Mouse (Mus musculus) liver, embryonic 14.5 days (tissue): ENCODE measurements around the gene C1qb.

Source experiments
- CTCF ChIP-seq: IDR thresholded peaks from 2 replicates; pipeline ENCODE4 v1.5.1; 2016; ENCODE audit warnings: antibody characterized with exemption, low read depth, control low read depth
- EP300 ChIP-seq: IDR thresholded peaks from 2 replicates; pipeline ENCODE4 v1.6.1; 2016; ENCODE audit warnings: antibody characterized with exemption, low read depth

DNA sequence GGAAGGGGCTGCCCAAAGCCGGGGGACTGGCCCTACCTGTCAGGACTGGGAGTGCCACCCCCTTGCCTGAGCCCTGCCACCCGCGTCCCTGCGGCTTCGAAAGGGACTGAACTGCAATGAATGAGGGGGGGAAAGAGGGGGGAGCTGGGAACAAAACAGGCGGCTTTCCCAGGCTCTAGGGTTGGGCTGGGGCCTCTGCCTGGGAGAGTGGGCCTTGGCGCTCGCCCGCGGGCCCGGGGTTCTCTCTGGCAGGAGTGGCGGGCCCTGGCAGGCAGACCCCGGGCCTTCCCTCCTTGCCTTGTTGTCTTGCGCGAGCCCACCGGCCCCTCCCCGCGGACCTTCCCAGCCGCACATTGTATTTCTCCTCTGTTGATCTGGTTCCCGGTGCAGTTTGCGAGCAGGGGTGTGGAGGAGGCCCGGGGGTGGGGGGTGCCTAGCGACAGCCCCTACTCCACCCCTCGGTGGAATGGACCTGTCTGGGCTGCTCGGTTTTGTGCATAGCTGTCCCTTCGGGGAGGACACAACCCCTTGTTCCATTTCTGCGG is 49.5 kb downstream of the C1qb start:
- no peak for TF ChIP-seq EP300
- no peak for TF ChIP-seq CTCF
